Mouse (Mus musculus) thymus, adult 2 months (tissue): ENCODE results near the gene Mrpl4. TPM values are rescaled to one million over a fixed set of nuclear protein-coding genes. Genes with fewer than 3 reads are reported as not detected.

ENCODE experiments used
- DNase-seq: peaks from one replicate; pipeline ENCODE4 v3.0.0; 2021
- H3K27ac ChIP-seq: fragments of 200-500 bp; 2 replicates; pipeline ENCODE4 v1.5.1; 2012; ENCODE audit warnings: low read length, control low read depth; ENCODE audit not compliant: control insufficient read depth, insufficient read depth
- H3K27me3 ChIP-seq: fragments of 200-500 bp; 2 replicates; pipeline ENCODE4 v1.6.1; 2012; ENCODE audit warnings: mild to moderate bottlenecking, low read length, moderate library complexity, mixed read lengths; ENCODE audit not compliant: control insufficient read depth, insufficient read depth
- H3K36me3 ChIP-seq: fragments of 200-500 bp; 2 replicates; pipeline ENCODE4 v1.6.1; 2012; ENCODE audit warnings: mild to moderate bottlenecking, low read length, moderate library complexity; ENCODE audit not compliant: control insufficient read depth, insufficient read depth
- H3K4me1 ChIP-seq: fragments of 200-500 bp; replicated peaks from 2 replicates; pipeline ENCODE4 v1.6.1; 2012; ENCODE audit warnings: low read length; ENCODE audit not compliant: control insufficient read depth, insufficient read depth
- H3K4me3 ChIP-seq: fragments of 200-500 bp; 2 replicates; pipeline ENCODE4 v1.5.1; 2012; ENCODE audit warnings: mild to moderate bottlenecking, low read length, control low read depth, moderate library complexity; ENCODE audit not compliant: control insufficient read depth, insufficient read depth
- CTCF ChIP-seq: fragments of 200-500 bp; IDR thresholded peaks from 2 replicates; pipeline ENCODE4 v1.5.1; 2012; ENCODE audit warnings: mild to moderate bottlenecking, control low read depth, low read length, moderate library complexity, borderline replicate concordance; ENCODE audit not compliant: control insufficient read depth, poor library complexity, insufficient read depth; ENCODE audit errors: extremely low read depth
- POLR2A ChIP-seq: fragments of 200-500 bp; IDR thresholded peaks from 2 replicates; pipeline ENCODE4 v1.6.1; 2012; ENCODE audit warnings: mild to moderate bottlenecking, low read length, control low read depth, moderate library complexity; ENCODE audit not compliant: control insufficient read depth, poor library complexity, insufficient read depth; ENCODE audit errors: extremely low read depth
- WGBS: fragments of 180-500 bp; shearing (Covaris S2); methylation state at CpG from one replicate; pipeline ENCODE4 v1.1.7; 2018; 5-methylcytosine and 5-hydroxymethylcytosine counted together
- polyA plus RNA-seq: library from polyadenylated mRNA; depleted of rRNA; stranded (reverse); fragments of >200 nt; gene quantifications from 2 replicates; pipeline ENCODE4 v1.2.3, GENCODE M21; 2012

Gene Mrpl4
- polyA plus RNA-seq, 1 experiment, result 125 TPM

- no peak for DNase-seq
- peaks cover 39% of the 10 kb centered on the region for H3K4me1 ChIP-seq
- TF ChIP-seq CTCF (no peak), POLR2A (no peak)
- no peak overlapping the region for H3K27ac ChIP-seq
- peaks cover 13% of the 10 kb centered on the region; the same call in 1 of the 2 replicates for H3K27me3 ChIP-seq
- 90% methylated on average over 6 of the region's 6 CpGs for WGBS
- no peaks in the 10 kb centered on the region for H3K36me3 ChIP-seq
- no peak overlapping the region for H3K4me3 ChIP-seq
These were observed 26.1 kb downstream of the Mrpl4 start for GRCm38 (mm10) chr9:21028560-21029110.

DNA sequence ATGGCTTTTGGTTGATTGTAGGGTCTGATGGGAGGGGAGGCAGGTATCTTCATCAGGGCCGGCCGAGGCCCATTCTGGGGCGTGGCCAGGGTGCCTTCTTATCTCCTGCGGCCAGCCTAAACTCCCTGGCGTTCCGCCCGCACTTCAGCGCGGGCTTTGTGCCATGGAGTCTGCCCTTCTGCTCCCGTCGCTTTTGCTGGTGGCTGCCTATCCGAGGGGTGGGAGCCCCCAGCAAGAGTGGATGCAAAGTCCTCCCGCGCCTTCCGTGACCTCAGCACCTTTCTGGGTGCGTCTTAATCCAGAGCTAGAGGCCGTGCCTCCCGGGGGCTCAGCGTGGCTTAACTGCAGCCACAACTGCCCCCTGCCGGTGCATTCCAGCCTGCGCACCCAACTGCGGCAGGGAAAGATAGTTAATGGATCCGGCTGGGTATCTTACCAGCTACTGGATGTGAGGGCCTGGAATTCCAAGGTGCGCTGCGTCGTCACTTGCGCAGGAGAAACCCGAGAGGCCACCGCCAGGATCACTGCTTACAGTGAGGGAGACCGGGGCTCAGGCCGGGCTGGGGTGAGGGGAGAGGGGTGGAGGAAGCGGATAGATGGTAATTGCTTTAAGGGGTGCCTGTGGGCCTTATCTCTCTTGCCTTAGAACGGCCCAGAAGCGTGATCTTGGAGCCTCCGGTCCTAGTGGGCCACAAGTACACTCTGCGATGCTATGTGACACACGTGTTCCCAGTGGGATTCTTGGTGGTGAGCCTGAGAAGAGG lies 26.9 kb downstream of the Mrpl4 start, which contains the start of gene Icam4:
Icam4 (plus strand) TSS at position 83 of the 764 bp plus-strand sequence.
- 4% methylated on average over 37 of the region's 37 CpGs for WGBS
- no peak for TF ChIP-seq POLR2A
- peak; percentile 91 for TF ChIP-seq CTCF
- H3K27me3 ChIP-seq, result peaks cover 17% of the 10 kb centered on the region
- DNase-seq, result peak; percentile 79
- H3K36me3 ChIP-seq, result no peaks in the 10 kb centered on the region
- no peak within 1 kb of the TSS for H3K27ac ChIP-seq
- H3K4me1 ChIP-seq, result peaks cover 39% of the 10 kb centered on the region
- H3K4me3 ChIP-seq, result peak within 1 kb of the TSS; percentile 17

GRCm38 (mm10) chr9:21030055-21030600 lies 27.6 kb downstream of the Mrpl4 start:
- no peak for TF ChIP-seq POLR2A
- TF ChIP-seq CTCF, result no peak
- Histone ChIP-seq H3K27me3 (peaks cover 23% of the 10 kb centered on the region), H3K36me3 (no peaks in the 10 kb centered on the region), H3K4me3 (peak overlapping the region; percentile 14), H3K4me1 (peaks cover 39% of the 10 kb centered on the region), H3K27ac (no peak overlapping the region)
- peak; percentile 19 for DNase-seq
- WGBS, result 20% methylated on average over 22 of the region's 22 CpGs

DNA sequence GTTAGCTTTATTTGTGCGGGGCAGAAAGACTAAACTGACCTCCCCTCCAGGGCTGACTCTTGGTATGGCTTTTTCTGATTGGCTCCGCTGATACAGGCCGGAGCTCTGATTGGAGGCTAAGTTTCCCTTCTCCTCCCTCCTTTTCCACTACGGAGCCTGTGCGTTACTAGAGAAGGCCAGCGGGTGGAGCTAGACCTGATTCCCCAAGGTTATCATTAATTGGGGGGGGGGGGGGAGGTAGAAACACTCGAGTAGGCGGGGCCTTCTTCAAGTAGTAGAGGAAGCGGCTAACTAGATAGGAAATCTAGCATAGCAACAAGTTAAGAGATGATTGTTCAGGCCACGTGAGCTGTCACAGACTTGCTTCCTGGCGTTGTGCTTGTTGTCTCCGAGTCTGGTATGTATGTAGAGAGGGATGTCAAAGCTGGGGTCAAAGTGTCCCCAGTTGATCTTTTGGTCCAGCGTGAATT lies 28.3 kb downstream of the Mrpl4 start:
- H3K27ac ChIP-seq, result peak overlapping the region; percentile 10; the same call in 1 of the 2 replicates
- peak overlapping the region; percentile 55 for H3K4me3 ChIP-seq
- DNase-seq, result peak; percentile 87
- peaks cover 39% of the 10 kb centered on the region for H3K4me1 ChIP-seq
- TF ChIP-seq POLR2A, result no peak
- no peak for TF ChIP-seq CTCF
- peaks cover 26% of the 10 kb centered on the region for H3K27me3 ChIP-seq
- under 1% methylated on average over 13 of the region's 13 CpGs for WGBS
- no peaks in the 10 kb centered on the region for H3K36me3 ChIP-seq

DNA sequence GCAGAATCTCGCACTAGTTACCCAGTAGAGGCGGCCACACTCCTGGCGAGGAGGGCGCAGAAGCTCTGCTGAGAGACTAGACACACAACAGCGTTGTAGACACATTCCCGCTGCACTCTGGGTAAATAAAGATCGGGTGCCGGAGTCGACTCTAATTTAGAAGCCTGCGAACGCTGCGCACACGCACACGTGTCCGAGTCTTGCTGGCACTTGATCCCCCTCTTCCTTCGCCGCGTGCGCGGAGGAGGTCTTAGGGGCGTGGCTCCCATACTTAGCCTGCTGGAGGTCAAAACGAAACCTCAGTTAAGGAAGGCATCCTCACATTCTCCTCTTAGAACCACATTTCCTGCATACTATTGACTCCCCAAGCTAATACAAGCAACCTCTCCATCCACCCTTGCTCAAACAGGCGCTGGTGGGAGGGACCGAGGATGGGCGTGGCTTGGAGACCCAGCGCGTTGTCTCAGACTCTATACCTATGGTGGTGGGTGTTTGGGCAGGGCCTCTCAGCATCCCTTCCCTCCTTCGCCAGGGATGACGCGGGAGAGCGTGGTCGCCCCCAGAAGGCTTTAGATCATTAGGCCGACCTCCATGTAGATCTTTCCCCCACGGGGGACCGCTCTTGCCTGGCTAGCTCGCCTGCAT lies 28.8 kb downstream of the Mrpl4 start:
- Histone ChIP-seq H3K36me3 (no peaks in the 10 kb centered on the region), H3K27me3 (peaks cover 31% of the 10 kb centered on the region), H3K4me1 (peaks cover 39% of the 10 kb centered on the region), H3K27ac (peak overlapping the region; percentile 10; the same call in 1 of the 2 replicates), H3K4me3 (peak overlapping the region; percentile 55)
- peak; percentile 65 for DNase-seq
- TF ChIP-seq POLR2A (no peak), CTCF (no peak)
- WGBS, result under 1% methylated on average over 36 of the region's 36 CpGs

- Histone ChIP-seq H3K27me3 (peaks cover 34% of the 10 kb centered on the region), H3K27ac (peak within 1 kb of the TSS; percentile 10; the same call in 1 of the 2 replicates), H3K4me1 (peaks cover 39% of the 10 kb centered on the region), H3K4me3 (peak within 1 kb of the TSS; percentile 55), H3K36me3 (no peaks in the 10 kb centered on the region)
- peak; percentile 28 for DNase-seq
- TF ChIP-seq CTCF (no peak), POLR2A (no peak)
- 1% methylated on average over 35 of the region's 35 CpGs for WGBS
These were observed 29.4 kb downstream of the Mrpl4 start, which contains the start of gene Icam5 for GRCm38 (mm10) chr9:21031896-21032351. TSS of gene Icam5 (plus strand) at chr9:21032073.
